Mouse (Mus musculus) limb, embryonic 15.5 days (tissue): ENCODE data around the gene Sh3bgrl2. TPM values are rescaled to one million over a fixed set of nuclear protein-coding genes. Genes with fewer than 3 reads are reported as not detected.

Source experiments
- ATAC-seq: fragments of 200-750 bp; cut with Nextera tagmentation; 2 replicates; pipeline ENCODE4 v1.8.0; 2017; ENCODE audit warnings: low read depth, moderate TSS enrichment; ENCODE audit not compliant: insufficient number of reproducible peaks, low FRiP score, low TSS enrichment
- H3K27ac ChIP-seq: fragments of 300-500 bp; sonication (generic); 2 replicates; pipeline ENCODE4 v1.5.1; 2015; ENCODE audit warnings: moderate library complexity, mild to moderate bottlenecking, inconsistent platforms
- H3K27me3 ChIP-seq: fragments of 300-500 bp; sonication (generic); 2 replicates; pipeline ENCODE4 v1.6.1; 2015; ENCODE audit warnings: inconsistent platforms
- H3K36me3 ChIP-seq: fragments of 300-500 bp; sonication (generic); 2 replicates; pipeline ENCODE4 v1.6.1; 2015; ENCODE audit warnings: inconsistent platforms
- H3K4me1 ChIP-seq: fragments of 300-500 bp; sonication (generic); 2 replicates; pipeline ENCODE4 v1.6.1; 2015; ENCODE audit warnings: inconsistent platforms
- H3K4me2 ChIP-seq: fragments of 300-500 bp; sonication (generic); 2 replicates; pipeline ENCODE4 v1.6.1; 2015; ENCODE audit warnings: mild to moderate bottlenecking, inconsistent platforms
- H3K4me3 ChIP-seq: fragments of 300-500 bp; sonication (generic); 2 replicates; pipeline ENCODE4 v1.5.1; 2015; ENCODE audit warnings: mild to moderate bottlenecking, inconsistent platforms
- H3K9ac ChIP-seq: fragments of 300-500 bp; sonication (generic); 2 replicates; pipeline ENCODE4 v1.6.1; 2015; ENCODE audit warnings: inconsistent platforms
- H3K9me3 ChIP-seq: fragments of 300-500 bp; sonication (generic); 2 replicates; pipeline ENCODE4 v1.6.1; 2016; ENCODE audit warnings: inconsistent platforms
- WGBS: fragments of 180-500 bp; shearing (Covaris S2); methylation state at CpG from one replicate; pipeline ENCODE4 v1.1.7; 2015; 5-methylcytosine and 5-hydroxymethylcytosine counted together
- polyA plus RNA-seq: library from polyadenylated mRNA; unstranded; fragments of >200 nt; fragmentation: Nextera tagmentation; extraction: Ambion mirVana; gene quantifications from 2 replicates; pipeline ENCODE4 v1.2.1, GENCODE M21; 2015

The Sh3bgrl2 gene
- polyA plus RNA-seq, 1 experiment from 2014 or later = 25.7 TPM

GRCm38 (mm10) chr9:83577260-83577659, 29.1 kb downstream of the Sh3bgrl2 start:
- 86% methylated on average over 7 of the region's 7 CpGs for WGBS
- no peak overlapping the region for H3K4me3 ChIP-seq
- ATAC-seq = no peak
- no peaks in the 10 kb centered on the region for H3K9me3 ChIP-seq
- no peak overlapping the region for H3K9ac ChIP-seq
- H3K27ac ChIP-seq = no peak overlapping the region
- H3K4me1 ChIP-seq = peaks cover 13% of the 10 kb centered on the region
- no peak overlapping the region for H3K4me2 ChIP-seq
- 0 out of 2 replicates have a peak, but pooled peaks cover 3% of the 10 kb centered on the region for H3K27me3 ChIP-seq
- H3K36me3 ChIP-seq = no peaks in the 10 kb centered on the region

- Histone ChIP-seq H3K9ac (no peak overlapping the region), H3K4me1 (peaks cover 12% of the 10 kb centered on the region; the same call in 1 of the 2 replicates), H3K4me2 (no peak overlapping the region), H3K4me3 (no peak overlapping the region), H3K36me3 (no peaks in the 10 kb centered on the region), H3K27ac (no peak overlapping the region), H3K27me3 (0 out of 2 replicates have a peak, but pooled peaks cover 3% of the 10 kb centered on the region), H3K9me3 (no peaks in the 10 kb centered on the region)
- WGBS = 82% methylated on average over 4 of the region's 4 CpGs
- ATAC-seq = no peak
Measured at GRCm38 (mm10) chr9:83579049-83579448, 30.9 kb downstream of the Sh3bgrl2 start.

- H3K4me2 ChIP-seq = no peak overlapping the region
- H3K27ac ChIP-seq = no peak overlapping the region
- 0 out of 2 replicates have a peak, but pooled peaks cover 3% of the 10 kb centered on the region for H3K27me3 ChIP-seq
- no peak for ATAC-seq
- no peaks in the 10 kb centered on the region for H3K9me3 ChIP-seq
- H3K4me1 ChIP-seq = 0 out of 2 replicates have a peak, but pooled peaks cover 2% of the 10 kb centered on the region
- H3K36me3 ChIP-seq = no peaks in the 10 kb centered on the region
- no peak overlapping the region for H3K4me3 ChIP-seq
- H3K9ac ChIP-seq = no peak overlapping the region
- 29% methylated on average over 7 of the region's 7 CpGs for WGBS
Measured at GRCm38 (mm10) chr9:83582748-83583147, 34.6 kb downstream of the Sh3bgrl2 start.

GRCm38 (mm10) chr9:83586316-83587050, 38.4 kb downstream of the Sh3bgrl2 start:
- no peaks in the 10 kb centered on the region for H3K9me3 ChIP-seq
- H3K4me2 ChIP-seq = no peak overlapping the region
- no peak for ATAC-seq
- H3K4me3 ChIP-seq = no peak overlapping the region
- H3K4me1 ChIP-seq = peaks cover 10% of the 10 kb centered on the region
- no peak overlapping the region for H3K9ac ChIP-seq
- no peaks in the 10 kb centered on the region for H3K27me3 ChIP-seq
- WGBS = 58% methylated on average over 17 of the region's 17 CpGs
- H3K27ac ChIP-seq = no peak overlapping the region
- no peaks in the 10 kb centered on the region for H3K36me3 ChIP-seq

GRCm38 (mm10) chr9:83587116-83587515, 39.0 kb downstream of the Sh3bgrl2 start:
- H3K36me3 ChIP-seq = no peaks in the 10 kb centered on the region
- no peak overlapping the region for H3K27ac ChIP-seq
- H3K4me2 ChIP-seq = no peak overlapping the region
- H3K4me1 ChIP-seq = peaks cover 10% of the 10 kb centered on the region
- WGBS = 78% methylated on average over 9 of the region's 9 CpGs
- no peak for ATAC-seq
- H3K9me3 ChIP-seq = no peaks in the 10 kb centered on the region
- no peaks in the 10 kb centered on the region for H3K27me3 ChIP-seq
- no peak overlapping the region for H3K9ac ChIP-seq
- no peak overlapping the region for H3K4me3 ChIP-seq

GRCm38 (mm10) chr9:83589063-83589462, 40.9 kb downstream of the Sh3bgrl2 start:
- ATAC-seq = no peak
- Histone ChIP-seq H3K9me3 (no peaks in the 10 kb centered on the region), H3K4me2 (no peak overlapping the region), H3K27me3 (no peaks in the 10 kb centered on the region), H3K4me3 (no peak overlapping the region), H3K4me1 (peaks cover 8% of the 10 kb centered on the region), H3K36me3 (no peaks in the 10 kb centered on the region), H3K9ac (no peak overlapping the region), H3K27ac (no peak overlapping the region)
- WGBS = 81% methylated on average over 2 of the region's 2 CpGs

- Histone ChIP-seq H3K4me2 (no peak overlapping the region), H3K4me3 (no peak overlapping the region), H3K9me3 (no peaks in the 10 kb centered on the region), H3K9ac (no peak overlapping the region), H3K27me3 (no peaks in the 10 kb centered on the region), H3K4me1 (peaks cover 8% of the 10 kb centered on the region), H3K36me3 (no peaks in the 10 kb centered on the region), H3K27ac (no peak overlapping the region)
- whole genome bisulfite sequencing = 46% methylated on average over 14 of the region's 14 CpGs
- no peak for ATAC-seq
Measured at GRCm38 (mm10) chr9:83589680-83590467, 41.7 kb downstream of the Sh3bgrl2 start.

GRCm38 (mm10) chr9:83591848-83592456, 43.8 kb downstream of the Sh3bgrl2 start:
- H3K36me3 ChIP-seq = no peaks in the 10 kb centered on the region
- no peak overlapping the region for H3K9ac ChIP-seq
- no peak overlapping the region for H3K4me2 ChIP-seq
- no peaks in the 10 kb centered on the region for H3K27me3 ChIP-seq
- no peak overlapping the region for H3K4me3 ChIP-seq
- ATAC-seq = no peak
- no peak overlapping the region for H3K27ac ChIP-seq
- 60% methylated on average over 10 of the region's 10 CpGs for WGBS
- no peaks in the 10 kb centered on the region for H3K9me3 ChIP-seq
- peaks cover 8% of the 10 kb centered on the region for H3K4me1 ChIP-seq

- Histone ChIP-seq H3K9ac (no peak overlapping the region), H3K27ac (no peak overlapping the region), H3K4me2 (no peak overlapping the region), H3K4me1 (peaks cover 8% of the 10 kb centered on the region), H3K4me3 (no peak overlapping the region), H3K27me3 (no peaks in the 10 kb centered on the region), H3K36me3 (no peaks in the 10 kb centered on the region), H3K9me3 (no peaks in the 10 kb centered on the region)
- ATAC-seq = no peak
- 91% methylated on average over 5 of the region's 5 CpGs for WGBS
Measured at GRCm38 (mm10) chr9:83593811-83594210, 45.7 kb downstream of the Sh3bgrl2 start.

- H3K4me3 ChIP-seq = no peak overlapping the region
- 81% methylated on average over 6 of the region's 6 CpGs for WGBS
- H3K9me3 ChIP-seq = no peaks in the 10 kb centered on the region
- no peak overlapping the region for H3K9ac ChIP-seq
- no peak for ATAC-seq
- no peak overlapping the region for H3K4me2 ChIP-seq
- no peak overlapping the region for H3K27ac ChIP-seq
- H3K36me3 ChIP-seq = no peaks in the 10 kb centered on the region
- H3K4me1 ChIP-seq = no peaks in the 10 kb centered on the region
- no peaks in the 10 kb centered on the region for H3K27me3 ChIP-seq
Measured at GRCm38 (mm10) chr9:83596132-83596531, 48.0 kb downstream of the Sh3bgrl2 start.

GRCm38 (mm10) chr9:83596646-83597481, 48.7 kb downstream of the Sh3bgrl2 start:
- H3K9me3 ChIP-seq = no peaks in the 10 kb centered on the region
- H3K4me3 ChIP-seq = no peak overlapping the region
- no peaks in the 10 kb centered on the region for H3K4me1 ChIP-seq
- no peak for ATAC-seq
- H3K36me3 ChIP-seq = no peaks in the 10 kb centered on the region
- WGBS = 85% methylated on average over 13 of the region's 13 CpGs
- no peak overlapping the region for H3K4me2 ChIP-seq
- H3K27me3 ChIP-seq = no peaks in the 10 kb centered on the region
- no peak overlapping the region for H3K9ac ChIP-seq
- H3K27ac ChIP-seq = no peak overlapping the region
